Mouse (Mus musculus) hindbrain, embryonic 15.5 days (tissue): Measurements from ENCODE around the gene Trim8. TPM values are rescaled to one million over a fixed set of nuclear protein-coding genes. Genes with fewer than 3 reads are reported as not detected.

Experiments
- ATAC-seq: fragments of 200-750 bp; cut with Nextera tagmentation; 2 replicates; pipeline ENCODE4 v1.8.0; 2017; ENCODE audit warnings: low read depth, moderate number of reproducible peaks, moderate TSS enrichment; ENCODE audit not compliant: low FRiP score
- H3K27ac ChIP-seq: fragments of 300-500 bp; sonication (generic); replicated peaks from 2 replicates; pipeline ENCODE4 v1.5.1; 2015; ENCODE audit warnings: mild to moderate bottlenecking, inconsistent platforms
- H3K27me3 ChIP-seq: fragments of 300-500 bp; sonication (generic); 2 replicates; pipeline ENCODE4 v1.6.1; 2015; ENCODE audit warnings: control low read depth, inconsistent platforms
- H3K36me3 ChIP-seq: fragments of 300-500 bp; sonication (generic); 2 replicates; pipeline ENCODE4 v1.6.1; 2015; ENCODE audit warnings: control low read depth, inconsistent platforms
- H3K4me1 ChIP-seq: fragments of 300-500 bp; sonication (generic); replicated peaks from 2 replicates; pipeline ENCODE4 v1.6.1; 2015; ENCODE audit warnings: control low read depth, inconsistent platforms
- H3K4me2 ChIP-seq: fragments of 300-500 bp; sonication (generic); 2 replicates; pipeline ENCODE4 v1.6.1; 2015; ENCODE audit warnings: moderate library complexity, mild to moderate bottlenecking, inconsistent platforms
- H3K4me3 ChIP-seq: fragments of 300-500 bp; sonication (generic); 2 replicates; pipeline ENCODE4 v1.5.1; 2015; ENCODE audit warnings: mild to moderate bottlenecking, inconsistent platforms
- H3K9ac ChIP-seq: fragments of 300-500 bp; sonication (generic); 2 replicates; pipeline ENCODE4 v1.6.1; 2015; ENCODE audit warnings: inconsistent platforms
- H3K9me3 ChIP-seq: fragments of 300-500 bp; sonication (generic); 2 replicates; pipeline ENCODE4 v1.6.1; 2016; ENCODE audit warnings: control low read depth, inconsistent platforms
- WGBS: fragments of 180-500 bp; shearing (Covaris S2); methylation state at CpG from one replicate; pipeline ENCODE4 v1.1.7; 2015; 5-methylcytosine and 5-hydroxymethylcytosine counted together
- polyA plus RNA-seq: library from polyadenylated mRNA; unstranded; fragments of >200 nt; fragmentation: Nextera tagmentation; extraction: Ambion mirVana; gene quantifications from 2 replicates; pipeline ENCODE4 v1.2.1, GENCODE M21; 2015

Trim8 gene
- polyA plus RNA-seq, 1 experiment from 2014 or later, result 31.9 TPM

DNA sequence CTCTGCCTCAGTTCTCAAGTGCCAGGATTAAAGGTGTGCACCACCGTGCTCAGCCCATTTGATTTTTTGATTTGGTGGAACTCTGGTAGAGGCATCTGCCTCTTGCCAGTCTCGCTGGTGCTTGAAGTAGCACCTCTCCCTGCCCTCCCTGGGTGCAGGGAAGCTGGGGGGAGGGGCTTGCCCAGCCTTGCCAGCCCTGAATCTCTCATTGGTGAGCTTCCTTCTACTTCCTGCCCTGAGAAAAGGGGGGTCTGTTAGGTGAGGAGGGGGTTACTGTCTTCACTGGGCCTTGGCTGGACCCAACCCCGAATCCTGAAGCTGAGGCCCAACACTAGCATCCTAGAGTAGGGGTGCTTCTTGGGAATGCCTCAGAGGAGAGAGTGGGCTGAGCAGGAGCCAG is 7.2 kb downstream of the Trim8 start:
- Histone ChIP-seq H3K9ac (no peak overlapping the region), H3K27ac (0 out of 2 replicates have a peak overlapping the region, but pooled peaks have one; percentile 100), H3K4me1 (peaks cover 81% of the 10 kb centered on the region), H3K27me3 (no peaks in the 10 kb centered on the region), H3K4me2 (peak overlapping the region; percentile 90), H3K36me3 (peaks cover 32% of the 10 kb centered on the region), H3K9me3 (no peaks in the 10 kb centered on the region), H3K4me3 (no peak overlapping the region)
- ATAC-seq, result no peak
- 69% methylated on average over 3 of the region's 3 CpGs for WGBS

DNA sequence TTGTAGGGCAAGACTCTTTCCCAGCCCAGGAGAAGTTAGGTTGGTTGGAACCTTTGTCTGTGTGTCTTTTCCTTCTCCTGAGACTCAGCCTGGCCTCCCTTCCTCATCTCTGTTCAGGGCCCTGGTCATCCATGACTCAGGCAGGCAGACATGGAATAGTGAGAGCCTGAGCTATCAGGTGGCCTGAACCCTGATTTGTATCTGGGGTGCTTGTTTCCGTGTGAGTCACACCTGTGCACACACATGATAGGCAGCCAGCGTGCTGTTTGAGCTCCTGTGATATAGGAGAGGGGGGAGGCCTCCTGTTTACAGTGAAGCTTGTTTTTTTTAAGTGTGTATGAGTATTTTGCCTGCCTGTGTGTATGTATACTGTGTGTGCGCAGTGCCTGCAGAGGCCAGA is 7.7 kb downstream of the Trim8 start:
- Histone ChIP-seq H3K4me3 (no peak overlapping the region), H3K9me3 (no peaks in the 10 kb centered on the region), H3K4me1 (peaks cover 76% of the 10 kb centered on the region), H3K9ac (no peak overlapping the region), H3K4me2 (0 out of 2 replicates have a peak overlapping the region, but pooled peaks have one; percentile 90), H3K36me3 (peaks cover 37% of the 10 kb centered on the region), H3K27ac (no peak overlapping the region), H3K27me3 (no peaks in the 10 kb centered on the region)
- ATAC-seq, result no peak
- 80% methylated on average over 3 of the region's 3 CpGs for WGBS

GRCm38 (mm10) chr19:46509736-46510135 is 8.2 kb downstream of the Trim8 start:
- Histone ChIP-seq H3K36me3 (peaks cover 42% of the 10 kb centered on the region), H3K9me3 (no peaks in the 10 kb centered on the region)

DNA sequence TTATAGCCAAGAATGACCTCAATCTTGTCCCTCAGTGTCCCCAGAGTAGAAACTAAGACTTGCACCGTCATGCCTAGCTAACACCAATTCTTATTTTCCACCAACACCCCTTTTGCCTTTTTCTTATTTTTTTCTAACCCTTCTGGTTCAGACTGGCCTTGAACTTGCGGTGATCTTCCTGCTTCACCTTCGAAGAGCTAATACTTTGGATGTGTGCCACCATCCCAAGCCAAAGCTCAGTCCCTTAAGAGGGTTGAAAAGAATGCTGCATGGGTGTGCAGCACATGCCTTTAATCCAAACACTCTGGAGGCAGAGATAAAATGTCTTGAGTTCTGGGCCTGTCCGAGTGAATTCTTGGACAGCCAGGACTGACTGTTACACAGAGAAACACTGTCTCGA is 8.9 kb downstream of the Trim8 start:
- no peak overlapping the region for H3K4me2 ChIP-seq
- no peak for ATAC-seq
- peaks cover 48% of the 10 kb centered on the region for H3K36me3 ChIP-seq
- H3K9me3 ChIP-seq, result no peaks in the 10 kb centered on the region
- H3K27ac ChIP-seq, result no peak overlapping the region
- 76% methylated on average over 5 of the region's 5 CpGs for WGBS
- H3K27me3 ChIP-seq, result no peaks in the 10 kb centered on the region
- no peak overlapping the region for H3K4me3 ChIP-seq
- no peak overlapping the region for H3K9ac ChIP-seq
- H3K4me1 ChIP-seq, result peaks cover 64% of the 10 kb centered on the region

More at GRCm38 (mm10) chr19:46509736-46510135, 8.2 kb downstream of the Trim8 start:
- no peak overlapping the region for H3K9ac ChIP-seq
- H3K27ac ChIP-seq, result no peak overlapping the region
- no peak overlapping the region for H3K4me3 ChIP-seq
- peaks cover 71% of the 10 kb centered on the region for H3K4me1 ChIP-seq
- no peaks in the 10 kb centered on the region for H3K27me3 ChIP-seq
- H3K4me2 ChIP-seq, result no peak overlapping the region
- WGBS, result 76% methylated on average over 4 of the region's 4 CpGs
- no peak for ATAC-seq

- peaks cover 60% of the 10 kb centered on the region for H3K4me1 ChIP-seq
- no peak for ATAC-seq
Observed at GRCm38 (mm10) chr19:46510824-46511223, 9.3 kb downstream of the Trim8 start.

DNA sequence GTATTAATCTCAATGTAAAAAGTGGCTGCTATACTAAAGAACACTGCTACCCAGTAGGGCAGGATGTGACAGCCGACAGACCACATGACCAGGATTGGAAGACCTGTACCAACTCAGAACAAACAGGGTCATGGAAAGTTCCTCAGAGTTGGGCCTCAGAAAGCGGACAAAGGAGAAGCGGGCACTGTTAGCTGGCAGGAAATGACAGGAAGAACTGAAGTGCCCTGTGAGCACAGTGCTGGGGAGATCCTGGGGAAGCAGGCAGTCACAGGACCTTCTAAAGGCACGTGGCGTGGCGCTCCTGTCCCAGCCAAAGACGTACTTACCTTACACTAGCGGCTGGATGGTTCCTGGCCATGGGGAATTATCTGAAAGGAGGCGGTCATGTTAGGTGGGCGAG is 9.8 kb downstream of the Trim8 start:
- peaks cover 47% of the 10 kb centered on the region for H3K36me3 ChIP-seq
- H3K9ac ChIP-seq, result no peak overlapping the region
- H3K4me1 ChIP-seq, result peaks cover 56% of the 10 kb centered on the region
- no peak overlapping the region for H3K4me2 ChIP-seq
- no peak overlapping the region for H3K4me3 ChIP-seq
- no peak for ATAC-seq
- 81% methylated on average over 10 of the region's 10 CpGs for WGBS
- H3K9me3 ChIP-seq, result no peaks in the 10 kb centered on the region
- 0 out of 2 replicates have a peak overlapping the region, but pooled peaks have one; percentile 15 for H3K27ac ChIP-seq
- H3K27me3 ChIP-seq, result no peaks in the 10 kb centered on the region

More at GRCm38 (mm10) chr19:46510824-46511223, 9.3 kb downstream of the Trim8 start:
- Histone ChIP-seq H3K4me3 (no peak overlapping the region), H3K4me2 (no peak overlapping the region), H3K9ac (no peak overlapping the region), H3K27me3 (no peaks in the 10 kb centered on the region), H3K27ac (no peak overlapping the region), H3K9me3 (no peaks in the 10 kb centered on the region), H3K36me3 (peaks cover 47% of the 10 kb centered on the region)
- WGBS, result 62% methylated on average over 3 of the region's 3 CpGs

DNA sequence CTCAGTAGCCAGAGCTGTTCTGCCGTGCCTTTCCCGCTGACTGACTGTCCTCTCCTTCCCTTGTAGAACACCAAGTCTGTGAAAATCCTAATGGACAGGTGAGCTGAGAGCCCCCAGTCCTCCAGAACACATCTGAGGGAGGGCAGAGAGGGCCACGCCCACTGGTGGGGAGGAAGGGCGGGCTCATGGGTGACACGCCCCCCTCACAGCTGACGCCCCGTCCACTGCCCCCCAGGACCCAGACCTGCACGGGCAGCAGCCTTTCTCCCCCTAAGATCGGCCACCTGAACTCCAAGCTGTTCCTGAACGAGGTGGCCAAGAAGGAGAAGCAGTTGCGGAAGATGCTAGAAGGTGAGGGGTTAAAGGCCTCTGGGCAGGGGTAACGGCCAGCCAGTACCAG is 12.9 kb downstream of the Trim8 start:
- WGBS, result 80% methylated on average over 12 of the region's 12 CpGs
- Histone ChIP-seq H3K9ac (no peak overlapping the region), H3K27me3 (no peaks in the 10 kb centered on the region), H3K27ac (no peak overlapping the region), H3K4me2 (no peak overlapping the region), H3K9me3 (no peaks in the 10 kb centered on the region), H3K4me3 (no peak overlapping the region), H3K4me1 (peaks cover 39% of the 10 kb centered on the region), H3K36me3 (peaks cover 51% of the 10 kb centered on the region)
- ATAC-seq, result no peak

DNA sequence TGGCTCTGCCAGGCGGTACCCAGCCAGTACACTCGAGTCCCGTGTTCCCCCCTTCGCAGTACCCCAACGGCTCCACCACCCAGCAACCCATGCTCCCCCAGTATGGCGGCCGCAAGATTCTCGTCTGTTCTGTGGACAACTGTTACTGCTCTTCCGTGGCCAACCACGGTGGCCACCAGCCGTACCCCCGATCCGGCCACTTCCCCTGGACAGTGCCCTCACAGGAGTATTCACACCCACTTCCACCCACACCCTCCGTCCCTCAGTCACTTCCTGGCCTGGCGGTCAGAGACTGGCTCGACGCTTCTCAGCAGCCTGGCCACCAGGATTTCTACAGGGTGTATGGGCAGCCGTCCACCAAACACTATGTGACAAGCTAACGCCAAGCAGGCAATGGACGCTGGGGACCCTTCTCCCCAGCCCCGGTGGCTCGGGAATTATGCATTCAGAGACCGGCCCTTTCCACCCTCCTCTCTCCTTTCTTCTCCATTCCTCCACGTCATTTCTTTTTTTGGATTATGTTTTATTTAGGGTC is 13.9 kb downstream of the Trim8 start:
- peaks cover 48% of the 10 kb centered on the region for H3K36me3 ChIP-seq
- H3K4me2 ChIP-seq, result no peak overlapping the region
- no peak overlapping the region for H3K4me3 ChIP-seq
- no peaks in the 10 kb centered on the region for H3K9me3 ChIP-seq
- H3K4me1 ChIP-seq, result peaks cover 30% of the 10 kb centered on the region
- H3K27ac ChIP-seq, result no peak overlapping the region
- ATAC-seq, result no peak
- H3K27me3 ChIP-seq, result no peaks in the 10 kb centered on the region
- 88% methylated on average over 24 of the region's 24 CpGs for WGBS
- H3K9ac ChIP-seq, result no peak overlapping the region

GRCm38 (mm10) chr19:46516667-46517528 is 15.4 kb downstream of the Trim8 start:
- H3K4me3 ChIP-seq, result no peak overlapping the region
- ATAC-seq, result no peak
- peaks cover 39% of the 10 kb centered on the region for H3K36me3 ChIP-seq
- no peak overlapping the region for H3K4me2 ChIP-seq
- H3K27ac ChIP-seq, result peak overlapping the region; percentile 62; the same call in 1 of the 2 replicates
- no peaks in the 10 kb centered on the region for H3K27me3 ChIP-seq
- H3K9me3 ChIP-seq, result no peaks in the 10 kb centered on the region
- H3K9ac ChIP-seq, result no peak overlapping the region
- H3K4me1 ChIP-seq, result peaks cover 15% of the 10 kb centered on the region
- 54% methylated on average over 3 of the region's 3 CpGs for WGBS

- no peak overlapping the region for H3K9ac ChIP-seq
Observed at GRCm38 (mm10) chr19:46517529-46518351, 16.2 kb downstream of the Trim8 start.

GRCm38 (mm10) chr19:46518352-46518787 is 16.9 kb downstream of the Trim8 start:
- peak overlapping the region; percentile 19 for H3K9ac ChIP-seq
- no peaks in the 10 kb centered on the region for H3K9me3 ChIP-seq
- H3K36me3 ChIP-seq, result peaks cover 25% of the 10 kb centered on the region
- H3K4me1 ChIP-seq, result peaks cover 25% of the 10 kb centered on the region
- ATAC-seq, result peak; percentile 46
- WGBS, result 0% methylated on average over 13 of the region's 13 CpGs
- H3K27me3 ChIP-seq, result no peaks in the 10 kb centered on the region
- H3K4me2 ChIP-seq, result peak overlapping the region; percentile 35
- no peak overlapping the region for H3K4me3 ChIP-seq
- peak overlapping the region; percentile 62; the same call in 1 of the 2 replicates for H3K27ac ChIP-seq

More at GRCm38 (mm10) chr19:46517529-46518351, 16.2 kb downstream of the Trim8 start:
- WGBS, result 35% methylated on average over 9 of the region's 14 CpGs
- ATAC-seq, result peak; percentile 35; the same call in 1 of the 2 replicates
- Histone ChIP-seq H3K27me3 (no peaks in the 10 kb centered on the region), H3K4me1 (peaks cover 19% of the 10 kb centered on the region), H3K4me3 (no peak overlapping the region), H3K36me3 (peaks cover 31% of the 10 kb centered on the region), H3K4me2 (peak overlapping the region; percentile 35; the same call in 1 of the 2 replicates), H3K9me3 (no peaks in the 10 kb centered on the region), H3K27ac (peak overlapping the region; percentile 62; the same call in 1 of the 2 replicates)
